Mouse (Mus musculus): ENCODE data around the gene Fntb. TPM values are rescaled to one million over a fixed set of nuclear protein-coding genes. Genes with fewer than 3 reads are reported as not detected.
A peak's percentile ranks its signal among the peaks of the same experiment; 100 is the strongest.

Fntb gene
- 24.4 and 25.0 TPM in 2 replicates for polyA plus RNA-seq (2015; fragmentation: Nextera tagmentation; extraction: Ambion mirVana)

DNA sequence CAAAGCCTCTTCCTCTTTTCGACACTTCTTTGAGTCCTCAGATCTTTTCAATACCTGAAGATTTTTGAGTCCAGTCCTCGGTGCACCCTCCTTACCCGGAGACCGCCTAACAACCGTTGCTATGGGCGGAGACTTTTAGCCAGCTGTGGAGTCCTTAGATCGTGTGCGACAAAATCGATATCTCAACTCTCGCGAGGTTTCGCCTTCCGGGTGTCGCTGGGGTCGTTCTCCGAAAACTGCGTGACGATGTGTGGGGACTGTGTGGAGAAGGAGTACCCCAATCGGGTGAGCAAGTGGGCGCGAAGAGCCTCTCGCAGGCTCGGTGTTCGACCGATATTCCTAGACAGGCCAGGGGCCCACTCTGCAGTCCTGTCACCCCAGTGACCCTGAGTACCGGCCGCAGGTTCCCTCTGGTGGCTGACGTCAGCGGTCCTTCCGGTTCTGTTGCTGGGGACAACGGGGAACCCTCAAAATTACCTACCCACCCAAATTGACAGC is at the start of gene Fntb, which contains the start of gene Churc1:
Fntb (plus strand) TSS at position 236 of the 498 bp plus-strand sequence.
Churc1 (plus strand) TSS at position 185 of the 498 bp plus-strand sequence.
- Histone ChIP-seq H3K27ac (peak within 1 kb of the TSS; percentile 77), H3K9ac (ENCODE audit: low read depth, low read length) (peak within 1 kb of the TSS; percentile 82), H3K4me2 (ENCODE audit: low read length) (peak within 1 kb of the TSS; percentile 66), H3K36me3 (ENCODE audit: insufficient read depth, low read length) (no peaks in the 10 kb centered on the region), H3K27me3 (ENCODE audit: insufficient read depth, low read length) (no peaks in the 10 kb centered on the region), H3K4me1 (replicated peaks; ENCODE audit: insufficient read depth, low read length) (no peaks in the 10 kb centered on the region), H3K4me3 (replicated peaks; ENCODE audit: low read depth, low read length) (peak within 1 kb of the TSS; percentile 69), H3K9me3 (replicated peaks; ENCODE audit: low read length) (no peaks in the 10 kb centered on the region)
- ATAC-seq (replicated peaks; ENCODE audit: low FRiP score, low read depth), result peak; percentile 97
- TF ChIP-seq CTCF (IDR thresholded peaks at IDR 0.05; ENCODE audit: low read depth), result no peak
- under 1% methylated on average over 31 of the region's 31 CpGs for WGBS
- peak; percentile 96 for DNase-seq (ENCODE audit: low spot score)

GRCm38 (mm10) chr12:76718384-76718783 is 47.0 kb upstream of the Fntb start:
- WGBS, result 82% methylated on average over 4 of the region's 4 CpGs
- no peak overlapping the region for H3K4me2 ChIP-seq (ENCODE audit: low read length)
- no peaks in the 10 kb centered on the region for H3K27me3 ChIP-seq (ENCODE audit: insufficient read depth, low read length)
- no peak for ATAC-seq (replicated peaks; ENCODE audit: low FRiP score, low read depth)
- H3K4me3 ChIP-seq (replicated peaks; ENCODE audit: low read depth, low read length), result no peak overlapping the region
- no peaks in the 10 kb centered on the region for H3K9me3 ChIP-seq (replicated peaks; ENCODE audit: low read length)
- no peak overlapping the region for H3K9ac ChIP-seq (ENCODE audit: low read depth, low read length)
- no peak overlapping the region for H3K27ac ChIP-seq
- no peak for DNase-seq (ENCODE audit: low spot score)
- no peaks in the 10 kb centered on the region for H3K4me1 ChIP-seq (replicated peaks; ENCODE audit: insufficient read depth, low read length)
- no peak for TF ChIP-seq CTCF (IDR thresholded peaks at IDR 0.05; ENCODE audit: low read depth)
- no peaks in the 10 kb centered on the region for H3K36me3 ChIP-seq (ENCODE audit: insufficient read depth, low read length)

- no peaks in the 10 kb centered on the region for H3K27me3 ChIP-seq (ENCODE audit: insufficient read depth, low read length)
- no peak overlapping the region for H3K4me3 ChIP-seq (replicated peaks; ENCODE audit: low read depth, low read length)
- H3K9me3 ChIP-seq (replicated peaks; ENCODE audit: low read length), result no peaks in the 10 kb centered on the region
- TF ChIP-seq CTCF (IDR thresholded peaks at IDR 0.05; ENCODE audit: low read depth), result peak; percentile 50
- DNase-seq (ENCODE audit: low spot score), result peak; percentile 55
- H3K36me3 ChIP-seq (ENCODE audit: insufficient read depth, low read length), result no peaks in the 10 kb centered on the region
- H3K27ac ChIP-seq, result no peak overlapping the region
- ATAC-seq (replicated peaks; ENCODE audit: low FRiP score, low read depth), result no peak
- no peak overlapping the region for H3K4me2 ChIP-seq (ENCODE audit: low read length)
- no peaks in the 10 kb centered on the region for H3K4me1 ChIP-seq (replicated peaks; ENCODE audit: insufficient read depth, low read length)
- H3K9ac ChIP-seq (ENCODE audit: low read depth, low read length), result no peak overlapping the region
Observed at GRCm38 (mm10) chr12:76720572-76720971, 44.8 kb upstream of the Fntb start.

DNA sequence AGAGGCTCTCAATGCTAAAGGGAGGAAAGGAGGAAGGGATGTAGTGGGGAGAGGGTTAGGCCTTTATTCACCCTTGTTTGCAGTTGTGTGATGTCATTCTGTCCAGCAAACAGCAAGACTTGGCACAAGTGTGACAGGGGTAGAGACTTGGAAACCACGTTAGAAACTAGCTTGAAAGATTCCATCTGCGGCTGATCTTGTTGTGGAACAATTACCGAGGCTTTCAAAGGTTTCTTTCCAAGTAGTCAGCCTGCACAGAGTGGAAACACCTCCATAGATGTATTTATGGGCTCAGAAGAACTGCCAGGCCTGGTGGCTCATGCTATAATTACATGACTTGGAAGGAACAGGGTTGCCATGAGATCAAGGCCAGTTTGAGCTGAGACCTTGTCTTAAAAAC is 43.4 kb upstream of the Fntb start:
- H3K9me3 ChIP-seq (replicated peaks; ENCODE audit: low read length), result no peaks in the 10 kb centered on the region
- ATAC-seq (replicated peaks; ENCODE audit: low FRiP score, low read depth), result no peak
- H3K4me1 ChIP-seq (replicated peaks; ENCODE audit: insufficient read depth, low read length), result no peaks in the 10 kb centered on the region
- no peak overlapping the region for H3K4me2 ChIP-seq (ENCODE audit: low read length)
- H3K27ac ChIP-seq, result no peak overlapping the region
- 57% methylated on average over 3 of the region's 3 CpGs for WGBS
- H3K9ac ChIP-seq (ENCODE audit: low read depth, low read length), result no peak overlapping the region
- no peaks in the 10 kb centered on the region for H3K27me3 ChIP-seq (ENCODE audit: insufficient read depth, low read length)
- no peaks in the 10 kb centered on the region for H3K36me3 ChIP-seq (ENCODE audit: insufficient read depth, low read length)
- no peak overlapping the region for H3K4me3 ChIP-seq (replicated peaks; ENCODE audit: low read depth, low read length)
- DNase-seq (ENCODE audit: low spot score), result no peak
- no peak for TF ChIP-seq CTCF (IDR thresholded peaks at IDR 0.05; ENCODE audit: low read depth)

GRCm38 (mm10) chr12:76727955-76728354 is 37.4 kb upstream of the Fntb start:
- H3K36me3 ChIP-seq (ENCODE audit: insufficient read depth, low read length), result no peaks in the 10 kb centered on the region
- no peaks in the 10 kb centered on the region for H3K4me1 ChIP-seq (replicated peaks; ENCODE audit: insufficient read depth, low read length)
- no peaks in the 10 kb centered on the region for H3K9me3 ChIP-seq (replicated peaks; ENCODE audit: low read length)
- H3K4me3 ChIP-seq (replicated peaks; ENCODE audit: low read depth, low read length), result no peak overlapping the region
- H3K9ac ChIP-seq (ENCODE audit: low read depth, low read length), result no peak overlapping the region
- no peak overlapping the region for H3K4me2 ChIP-seq (ENCODE audit: low read length)
- TF ChIP-seq CTCF (IDR thresholded peaks at IDR 0.05; ENCODE audit: low read depth), result no peak
- ATAC-seq (replicated peaks; ENCODE audit: low FRiP score, low read depth) (no peak), DNase-seq (ENCODE audit: low spot score) (no peak)
- WGBS, result 88% methylated on average over 4 of the region's 4 CpGs
- no peaks in the 10 kb centered on the region for H3K27me3 ChIP-seq (ENCODE audit: insufficient read depth, low read length)
- H3K27ac ChIP-seq, result no peak overlapping the region

GRCm38 (mm10) chr12:76750866-76751459 is 14.4 kb upstream of the Fntb start:
- ATAC-seq (replicated peaks; ENCODE audit: low FRiP score, low read depth) (no peak), DNase-seq (ENCODE audit: low spot score) (no peak)
- Histone ChIP-seq H3K4me3 (replicated peaks; ENCODE audit: low read depth, low read length) (no peak overlapping the region), H3K36me3 (ENCODE audit: insufficient read depth, low read length) (no peaks in the 10 kb centered on the region), H3K4me1 (replicated peaks; ENCODE audit: insufficient read depth, low read length) (no peaks in the 10 kb centered on the region), H3K4me2 (ENCODE audit: low read length) (no peak overlapping the region), H3K9me3 (replicated peaks; ENCODE audit: low read length) (no peaks in the 10 kb centered on the region), H3K27ac (no peak overlapping the region), H3K9ac (ENCODE audit: low read depth, low read length) (no peak overlapping the region), H3K27me3 (ENCODE audit: insufficient read depth, low read length) (no peaks in the 10 kb centered on the region)
- TF ChIP-seq CTCF (IDR thresholded peaks at IDR 0.05; ENCODE audit: low read depth), result no peak
- 78% methylated on average over 16 of the region's 16 CpGs for WGBS

Measured in kidney, postnatal 0 days (tissue).